Comparison of ENCODE assay signal across 15 mouse cellular contexts in the genomic region with DNA sequence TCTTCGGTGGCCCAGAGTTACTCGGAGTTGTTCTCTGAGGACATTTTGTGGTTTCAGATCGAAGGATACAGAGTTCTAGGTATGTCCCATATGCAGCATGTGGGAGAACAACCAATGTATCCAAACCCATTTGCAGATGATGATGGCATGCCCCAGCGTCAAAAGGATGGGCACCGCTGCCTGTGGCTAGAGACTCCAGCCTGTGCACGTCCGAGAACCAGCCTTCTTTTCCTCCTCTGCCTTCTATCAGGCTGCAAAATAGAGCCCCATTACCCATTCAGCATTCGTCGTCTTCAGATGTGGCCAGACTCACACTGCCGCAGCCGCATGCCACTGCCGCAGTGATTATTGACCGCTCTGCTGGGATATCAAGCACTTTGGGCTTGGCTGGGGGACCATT.
DNase-seq lines count a peak whose midpoint lies in the region; ATAC-seq lines count a peak whose summit lies in the region.
"Had no signal": no experiment of that assay in that cellular context is flagged by ENCODE, and none has a peak within 500 bp of the region (broad histone marks: within the 10 kb centered on the region; RNA-seq: fewer than 3 reads in every experiment).

No protein-coding gene starts in this region.

- intact Hi-C loops in heart, postnatal 25 days (cut with DNase I) = loop anchor here (1.0 to 5.0 kb wide), 2 partner anchors 441 to 506 kb away; no protein-coding TSS in a partner anchor

- no peak overlapping the region for H3K4me2 ChIP-seq in neural tube, embryonic 13.5 days
- H3K4me2 ChIP-seq: embryonic facial prominence, embryonic 12.5 days; embryonic facial prominence, embryonic 15.5 days; heart, embryonic 11.5 days; hindbrain, embryonic 12.5 days; intestine, embryonic 15.5 days had no signal

- H3K4me1 ChIP-seq in heart, embryonic 10.5 days = peaks cover 9% of the 10 kb centered on the region; the same call in 1 of the 2 replicates
- peaks cover 22% of the 10 kb centered on the region for H3K4me1 ChIP-seq in neural tube, embryonic 13.5 days (replicated peaks)
- H3K4me1 ChIP-seq: embryonic facial prominence, embryonic 12.5 days; intestine, embryonic 15.5 days had no signal

- ATAC-seq in CD4-positive, CD25-positive, alpha-beta regulatory T cell, adult 4 months = no peak
- 0 out of 2 replicates have a peak, but pooled peaks have one; percentile 5 for ATAC-seq in neural tube, embryonic 13.5 days (ENCODE audit: low read depth)
- ATAC-seq: intestine, embryonic 15.5 days had no signal

- 61% methylated on average over 13 of the region's 13 CpGs for WGBS in heart, embryonic 10.5 days
- WGBS in neural tube, embryonic 13.5 days = 59% methylated on average over 13 of the region's 13 CpGs

- H3K9me3 ChIP-seq in heart, embryonic 10.5 days = no peaks in the 10 kb centered on the region
- no peaks in the 10 kb centered on the region for H3K9me3 ChIP-seq in neural tube, embryonic 13.5 days
- H3K9me3 ChIP-seq: embryonic facial prominence, embryonic 12.5 days; embryonic facial prominence, embryonic 15.5 days; hindbrain, embryonic 12.5 days; intestine, embryonic 15.5 days had no signal

- no peak overlapping the region for H3K4me3 ChIP-seq in heart, embryonic 10.5 days
- H3K4me3 ChIP-seq in neural tube, embryonic 13.5 days = no peak overlapping the region
- H3K4me3 ChIP-seq: embryonic facial prominence, embryonic 12.5 days; embryonic facial prominence, embryonic 15.5 days; gastrocnemius, adult 2 months; heart, adult 2 months; hindbrain, embryonic 12.5 days; intestine, embryonic 15.5 days had no signal

- H3K9ac ChIP-seq in neural tube, embryonic 13.5 days = no peak overlapping the region
- H3K9ac ChIP-seq: embryonic facial prominence, embryonic 12.5 days; embryonic facial prominence, embryonic 15.5 days; forebrain, postnatal 0 days; hindbrain, embryonic 12.5 days; intestine, embryonic 15.5 days had no signal

- peak; percentile 12 for DNase-seq in CD4-positive, CD25-positive, alpha-beta regulatory T cell, adult 2 months (ENCODE audit: low read depth, low spot score)
- DNase-seq in heart, embryonic 10.5 days (ENCODE audit: low spot score) = peak; percentile 75
- DNase-seq in heart, postnatal 25 days (ENCODE audit: low spot score) = no peak
- DNase-seq in neural tube, embryonic 10.5 days (ENCODE audit: extremely low spot score, low spot score) = no peak
- no peak for DNase-seq in gastrocnemius, postnatal 25 days

- no peaks in the 10 kb centered on the region for H3K36me3 ChIP-seq in heart, embryonic 10.5 days
- H3K36me3 ChIP-seq in neural tube, embryonic 13.5 days = no peaks in the 10 kb centered on the region
- H3K36me3 ChIP-seq: embryonic facial prominence, embryonic 12.5 days; embryonic facial prominence, embryonic 15.5 days; hindbrain, embryonic 12.5 days; intestine, embryonic 15.5 days had no signal

- H3K27me3 ChIP-seq in heart, embryonic 10.5 days (ENCODE audit: insufficient read depth, poor library complexity, severe bottlenecking) = peaks cover 24% of the 10 kb centered on the region
- peaks cover 12% of the 10 kb centered on the region for H3K27me3 ChIP-seq in neural tube, embryonic 13.5 days

- no peak overlapping the region for H3K27ac ChIP-seq in heart, embryonic 10.5 days
- H3K27ac ChIP-seq in neural tube, embryonic 13.5 days (replicated peaks) = no peak overlapping the region
- H3K27ac ChIP-seq: embryonic facial prominence, embryonic 12.5 days; embryonic facial prominence, embryonic 15.5 days; gastrocnemius, adult 2 months; heart, adult 2 months; hindbrain, embryonic 12.5 days; intestine, embryonic 15.5 days had no signal

Comparison
In these comparisons a context has a peak if more than half of its experiments do, and no peak if none do; other contexts are left out.
1. DNase-seq: peak in CD4-positive, CD25-positive, alpha-beta regulatory T cell, adult 2 months (single experiment) and heart, embryonic 10.5 days (single experiment); none in heart, postnatal 25 days (single experiment), neural tube, embryonic 10.5 days (single experiment) and gastrocnemius, postnatal 25 days (single experiment).